Comparison of ENCODE assay signal across 7 mouse cellular contexts in genomic region chr5:110652719-110653648, GRCm38 (mm10). TPM values are rescaled to one million over a fixed set of nuclear protein-coding genes. Genes with fewer than 3 reads are reported as not detected.
DNase-seq lines count a peak whose midpoint lies in the region; ATAC-seq and TF ChIP-seq lines count a peak whose summit lies in the region.

Gene Noc4l, minus strand, starts transcription at chr5:110653417.
Gene Ddx51, plus strand, starts transcription at chr5:110653451.

- peak; percentile 47 for TF ChIP-seq CTCF in intestine, postnatal 0 days (IDR thresholded peaks at IDR 0.05; ENCODE audit: low read depth)
- no peak for TF ChIP-seq CTCF in small intestine, adult 2 months (IDR thresholded peaks at IDR 0.05; ENCODE audit: extremely low read depth, insufficient read length, insufficient replicate concordance, low read depth, low read length)

- peak within 1 kb of the TSS; percentile 90 for H3K4me3 ChIP-seq in embryonic facial prominence, embryonic 10.5 days
- H3K4me3 ChIP-seq in intestine, postnatal 0 days (ENCODE audit: low read depth, low read length) = peak within 1 kb of the TSS; percentile 100
- H3K4me3 ChIP-seq in midbrain, embryonic 12.5 days = peak within 1 kb of the TSS; percentile 77
- peak within 1 kb of the TSS; percentile 96 for H3K4me3 ChIP-seq in small intestine, adult 2 months (ENCODE audit: low read depth, low read length)

- WGBS in embryonic facial prominence, embryonic 10.5 days = 1% methylated on average over 91 of the region's 91 CpGs
- under 1% methylated on average over 91 of the region's 91 CpGs for WGBS in intestine, postnatal 0 days
- whole genome bisulfite sequencing in midbrain, embryonic 12.5 days = 1% methylated on average over 91 of the region's 91 CpGs
- WGBS in small intestine, adult 2 months = under 1% methylated on average over 91 of the region's 91 CpGs

- peak within 1 kb of the TSS; percentile 87 for H3K27ac ChIP-seq in embryonic facial prominence, embryonic 10.5 days (replicated peaks)
- peak within 1 kb of the TSS; percentile 54 for H3K27ac ChIP-seq in intestine, postnatal 0 days (ENCODE audit: low read depth, low read length)
- H3K27ac ChIP-seq in midbrain, embryonic 12.5 days (replicated peaks) = no peak within 1 kb of the TSS; the same call in 1 of the 2 replicates
- no peak within 1 kb of the TSS for H3K27ac ChIP-seq in small intestine, adult 2 months (ENCODE audit: insufficient read depth, low read depth, low read length)

- peak; percentile 98 for DNase-seq in adrenal gland, postnatal 10 days
- DNase-seq in embryonic facial prominence, embryonic 10.5 days (ENCODE audit: low spot score) = peak; percentile 96
- no peak for DNase-seq in gonadal fat pad, adult 2 months (ENCODE audit: low read depth)
- peak; percentile 97 for DNase-seq in left cerebral cortex, postnatal 4 days

- TF ChIP-seq POLR2A in small intestine, adult 2 months (IDR thresholded peaks at IDR 0.05; ENCODE audit: low read depth, low read length) = peak; percentile 68; the same call in 1 of the 2 replicates

- H3K36me3 ChIP-seq in embryonic facial prominence, embryonic 10.5 days (replicated peaks) = peaks cover 77% of the 10 kb centered on the region
- H3K36me3 ChIP-seq in intestine, postnatal 0 days (ENCODE audit: control insufficient read depth, insufficient read depth) = peaks cover 59% of the 10 kb centered on the region
- peaks cover 67% of the 10 kb centered on the region for H3K36me3 ChIP-seq in midbrain, embryonic 12.5 days
- H3K36me3 ChIP-seq in small intestine, adult 2 months (ENCODE audit: control insufficient read depth, insufficient read depth, low read length) = peaks cover 44% of the 10 kb centered on the region

- H3K4me2 ChIP-seq in intestine, postnatal 0 days (replicated peaks; ENCODE audit: low read depth) = peak within 1 kb of the TSS; percentile 87
- H3K4me2 ChIP-seq in midbrain, embryonic 12.5 days (replicated peaks) = peak within 1 kb of the TSS; percentile 97

- H3K9me3 ChIP-seq in embryonic facial prominence, embryonic 10.5 days = no peaks in the 10 kb centered on the region
- H3K9me3 ChIP-seq in intestine, postnatal 0 days (ENCODE audit: control insufficient read depth) = no peaks in the 10 kb centered on the region
- no peaks in the 10 kb centered on the region for H3K9me3 ChIP-seq in midbrain, embryonic 12.5 days

- ATAC-seq in intestine, postnatal 0 days = peak; percentile 84
- peak; percentile 88 for ATAC-seq in midbrain, embryonic 12.5 days (ENCODE audit: low FRiP score, low read depth)

- H3K27me3 ChIP-seq in embryonic facial prominence, embryonic 10.5 days (replicated peaks; ENCODE audit: low read depth, poor library complexity, severe bottlenecking) = no peaks in the 10 kb centered on the region
- H3K27me3 ChIP-seq in intestine, postnatal 0 days (replicated peaks; ENCODE audit: control insufficient read depth, insufficient read depth, low read length) = no peaks in the 10 kb centered on the region
- no peaks in the 10 kb centered on the region for H3K27me3 ChIP-seq in midbrain, embryonic 12.5 days
- H3K27me3 ChIP-seq in small intestine, adult 2 months (ENCODE audit: control insufficient read depth, insufficient read depth, low read length) = no peaks in the 10 kb centered on the region

- intact Hi-C loops in left cerebral cortex, postnatal 4 days (cut with DNase I) = no loop called here

- H3K9ac ChIP-seq in intestine, postnatal 0 days (ENCODE audit: low read depth, low read length) = peak within 1 kb of the TSS; percentile 89
- peak within 1 kb of the TSS; percentile 68 for H3K9ac ChIP-seq in midbrain, embryonic 12.5 days (replicated peaks)

- peaks cover 19% of the 10 kb centered on the region for H3K4me1 ChIP-seq in embryonic facial prominence, embryonic 10.5 days
- no peaks in the 10 kb centered on the region; the same call in 1 of the 2 replicates for H3K4me1 ChIP-seq in intestine, postnatal 0 days (replicated peaks; ENCODE audit: control insufficient read depth, insufficient read depth, low read length)
- H3K4me1 ChIP-seq in midbrain, embryonic 12.5 days = peaks cover 18% of the 10 kb centered on the region
- H3K4me1 ChIP-seq in small intestine, adult 2 months (ENCODE audit: control insufficient read depth, insufficient read depth, insufficient read length, low read length) = 0 out of 2 replicates have a peak, but pooled peaks cover 3% of the 10 kb centered on the region

RNA-seq across cellular contexts. Expression of gene Noc4l, which starts in this region (rescaled TPM):
- total RNA-seq in adrenal gland, postnatal 10 days (2021) = 10 to 100 TPM; 18.2 to 19.1 TPM
- polyA plus RNA-seq in embryonic facial prominence, embryonic 10.5 days (2016; fragmentation: Nextera tagmentation; extraction: Ambion mirVana) = 89.2 and 95.0 TPM in 2 replicates
- 33.9 and 37.6 TPM in 2 replicates for polyA plus RNA-seq in gonadal fat pad, adult 2 months (2012; rRNA removed)
- 15.8 and 17.2 TPM in 2 replicates for polyA plus RNA-seq in intestine, postnatal 0 days (2015; fragmentation: Nextera tagmentation; extraction: Ambion mirVana)
- total RNA-seq in left cerebral cortex, postnatal 4 days (2021) = 10 to 100 TPM; 35.2 to 47.0 TPM
- polyA plus RNA-seq in midbrain, embryonic 12.5 days (2016; fragmentation: Nextera tagmentation; extraction: Ambion mirVana) = 44.7 and 55.9 TPM in 2 replicates
- polyA plus RNA-seq in small intestine, adult 2 months (2012; rRNA removed) = 30.9 and 43.6 TPM in 2 replicates

RNA-seq across cellular contexts. Expression of gene Ddx51, which starts in this region (rescaled TPM):
- total RNA-seq in adrenal gland, postnatal 10 days (2021) = 10 to 100 TPM; 16.0 to 17.6 TPM
- polyA plus RNA-seq in embryonic facial prominence, embryonic 10.5 days (2016; fragmentation: Nextera tagmentation; extraction: Ambion mirVana) = 33.4 and 34.1 TPM in 2 replicates
- polyA plus RNA-seq in gonadal fat pad, adult 2 months (2012; rRNA removed) = 14.9 and 15.1 TPM in 2 replicates
- polyA plus RNA-seq in intestine, postnatal 0 days (2015; fragmentation: Nextera tagmentation; extraction: Ambion mirVana) = 4.9 and 6.9 TPM in 2 replicates
- 10 to 100 TPM; 28.0 to 32.5 TPM for total RNA-seq in left cerebral cortex, postnatal 4 days (2021)
- polyA plus RNA-seq in midbrain, embryonic 12.5 days (2016; fragmentation: Nextera tagmentation; extraction: Ambion mirVana) = 35.5 and 37.6 TPM in 2 replicates
- 4.1 and 4.9 TPM in 2 replicates for polyA plus RNA-seq in small intestine, adult 2 months (2012; rRNA removed)

Comparison
In these comparisons a context has a peak if more than half of its experiments do, and no peak if none do; other contexts are left out.
1. H3K27ac ChIP-seq: peak in embryonic facial prominence, embryonic 10.5 days (single experiment) and intestine, postnatal 0 days (single experiment); none in midbrain, embryonic 12.5 days (single experiment) and small intestine, adult 2 months (single experiment).
2. Peak in every context shown above with its lines, with median percentiles within 50 percentile points of each other: H3K4me3 ChIP-seq.